Mouse (Mus musculus) midbrain, embryonic 14.5 days (tissue): ENCODE results near the gene Cacna1i. TPM values are rescaled to one million over a fixed set of nuclear protein-coding genes. Genes with fewer than 3 reads are reported as not detected.

Experiments
- ATAC-seq: fragments of 200-750 bp; cut with Nextera tagmentation; 2 replicates; pipeline ENCODE4 v1.8.0; 2017; ENCODE audit warnings: moderate number of reproducible peaks, moderate library complexity; ENCODE audit not compliant: low FRiP score, low TSS enrichment
- DNase-seq: peaks from one replicate; pipeline ENCODE4 v3.0.0-alpha.2; 2015
- H3K27ac ChIP-seq: fragments of 300-500 bp; sonication (generic); replicated peaks from 2 replicates; pipeline ENCODE4 v1.5.1; 2014; ENCODE audit warnings: mild to moderate bottlenecking, low read depth, low read length, moderate library complexity
- H3K27me3 ChIP-seq: fragments of 300-500 bp; sonication (generic); 2 replicates; pipeline ENCODE4 v1.6.1; 2014; ENCODE audit warnings: low read length, control low read depth, mixed read lengths; ENCODE audit not compliant: control insufficient read depth, insufficient read depth
- H3K36me3 ChIP-seq: fragments of 300-500 bp; sonication (generic); 2 replicates; pipeline ENCODE4 v1.6.1; 2014; ENCODE audit warnings: low read length, control low read depth; ENCODE audit not compliant: control insufficient read depth, insufficient read depth
- H3K4me1 ChIP-seq: fragments of 300-500 bp; sonication (generic); 2 replicates; pipeline ENCODE4 v1.6.1; 2014; ENCODE audit warnings: mild to moderate bottlenecking, antibody characterized with exemption, low read length, control low read depth; ENCODE audit not compliant: control insufficient read depth, insufficient read depth
- H3K4me2 ChIP-seq: fragments of 300-500 bp; sonication (generic); 2 replicates; pipeline ENCODE4 v1.6.1; 2014; ENCODE audit warnings: mild to moderate bottlenecking, low read length, moderate library complexity
- H3K4me3 ChIP-seq: fragments of 300-500 bp; sonication (generic); replicated peaks from 2 replicates; pipeline ENCODE4 v1.5.1; 2014; ENCODE audit warnings: low read depth, low read length
- H3K9ac ChIP-seq: fragments of 300-500 bp; sonication (generic); replicated peaks from 2 replicates; pipeline ENCODE4 v1.6.1; 2014; ENCODE audit warnings: mild to moderate bottlenecking, low read length, moderate library complexity
- H3K9me3 ChIP-seq: fragments of 300-500 bp; sonication (generic); 2 replicates; pipeline ENCODE4 v1.6.1; 2016; ENCODE audit warnings: low read length, control low read depth, mixed read lengths; ENCODE audit not compliant: control insufficient read depth
- WGBS: fragments of 180-500 bp; shearing (Covaris S2); extraction: QIAGEN DNeasy Blood & Tissue Kit; methylation state at CpG from one replicate; pipeline ENCODE4 v1.1.7; 2014; 5-methylcytosine and 5-hydroxymethylcytosine counted together
- polyA plus RNA-seq: library from polyadenylated mRNA; unstranded; fragments of >200 nt; fragmentation: Nextera tagmentation; extraction: Ambion mirVana; gene quantifications from 2 replicates; pipeline ENCODE4 v1.2.1, GENCODE M21; 2014

Cacna1i gene
- polyA plus RNA-seq, 1 experiment from 2014 or later: 0.75 TPM

DNA sequence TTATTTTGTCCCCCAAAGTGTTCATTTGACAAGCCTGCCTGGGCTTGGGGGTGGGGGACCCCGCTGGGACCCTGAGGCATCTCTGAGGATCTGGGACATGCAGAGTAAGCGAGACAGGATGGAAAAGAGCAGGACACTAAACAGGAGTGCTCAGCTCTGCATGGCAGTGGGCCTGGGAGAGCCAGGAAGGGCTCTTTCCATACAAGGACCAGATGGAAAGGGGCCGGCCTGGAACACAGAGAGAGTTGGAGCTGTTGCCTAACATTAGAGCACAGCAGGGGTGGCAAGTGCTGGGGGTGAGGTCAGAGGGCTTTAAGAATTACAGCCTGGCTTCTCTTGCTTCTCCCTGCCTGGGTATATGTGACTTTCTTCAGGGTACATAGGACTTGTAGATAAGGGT, 43.2 kb downstream of the Cacna1i start:
- Histone ChIP-seq H3K4me3 (no peak overlapping the region), H3K4me2 (no peak overlapping the region), H3K4me1 (0 out of 2 replicates have a peak, but pooled peaks cover 3% of the 10 kb centered on the region), H3K36me3 (no peaks in the 10 kb centered on the region), H3K27me3 (no peaks in the 10 kb centered on the region), H3K27ac (no peak overlapping the region), H3K9ac (no peak overlapping the region), H3K9me3 (no peaks in the 10 kb centered on the region)
- DNase-seq: no peak
- WGBS: 71% methylated on average over 3 of the region's 3 CpGs
- no peak for ATAC-seq

DNA sequence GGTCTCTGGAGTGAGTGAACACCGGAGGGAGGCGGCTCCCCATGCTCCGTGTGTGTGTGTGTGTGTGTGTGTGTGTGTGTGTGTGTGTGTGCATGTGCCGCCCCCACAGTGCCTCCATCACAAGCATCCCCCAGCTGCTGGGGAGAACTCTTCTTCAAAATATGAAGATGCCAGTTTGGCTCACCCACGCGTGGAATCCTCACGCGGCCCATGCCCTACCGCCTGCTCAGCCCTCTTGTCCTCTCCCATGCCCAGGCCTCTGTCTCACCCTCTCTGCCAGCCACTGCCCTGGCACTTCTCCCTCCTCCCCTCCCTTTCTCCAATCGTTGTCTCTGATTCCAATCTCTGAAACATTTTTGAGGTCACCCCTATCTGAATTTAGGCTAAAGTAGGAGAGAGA, 47.7 kb downstream of the Cacna1i start:
- H3K4me3 ChIP-seq: no peak overlapping the region
- no peaks in the 10 kb centered on the region for H3K36me3 ChIP-seq
- H3K4me1 ChIP-seq: no peaks in the 10 kb centered on the region
- no peaks in the 10 kb centered on the region for H3K9me3 ChIP-seq
- H3K9ac ChIP-seq: no peak overlapping the region
- ATAC-seq: no peak
- no peak overlapping the region for H3K27ac ChIP-seq
- DNase-seq: no peak
- no peaks in the 10 kb centered on the region for H3K27me3 ChIP-seq
- H3K4me2 ChIP-seq: no peak overlapping the region
- WGBS: 92% methylated on average over 10 of the region's 10 CpGs

DNA sequence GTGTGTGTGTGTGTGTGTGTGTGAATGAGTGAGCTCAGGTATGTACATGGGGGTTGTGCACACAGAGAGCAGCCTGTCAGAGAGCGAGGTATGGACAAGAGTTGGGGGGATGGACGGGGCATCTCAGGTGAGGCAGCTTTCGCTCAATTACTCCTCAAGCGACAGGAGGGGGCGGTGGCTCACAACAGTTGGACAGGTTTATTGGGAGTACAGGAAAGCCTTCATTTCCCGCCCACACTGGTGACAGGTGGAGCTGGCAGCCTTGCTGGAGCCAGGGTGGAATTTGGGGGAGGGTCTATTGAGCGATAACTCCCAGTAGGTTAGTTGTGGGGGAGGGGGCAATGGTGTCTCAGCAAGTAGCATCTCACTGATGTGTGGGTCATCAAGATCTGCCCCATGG, 48.2 kb downstream of the Cacna1i start:
- Histone ChIP-seq H3K4me2 (no peak overlapping the region), H3K27me3 (no peaks in the 10 kb centered on the region), H3K36me3 (no peaks in the 10 kb centered on the region), H3K27ac (no peak overlapping the region), H3K4me3 (no peak overlapping the region), H3K4me1 (no peaks in the 10 kb centered on the region), H3K9ac (no peak overlapping the region), H3K9me3 (no peaks in the 10 kb centered on the region)
- DNase-seq: no peak
- no peak for ATAC-seq
- 77% methylated on average over 7 of the region's 7 CpGs for WGBS

DNA sequence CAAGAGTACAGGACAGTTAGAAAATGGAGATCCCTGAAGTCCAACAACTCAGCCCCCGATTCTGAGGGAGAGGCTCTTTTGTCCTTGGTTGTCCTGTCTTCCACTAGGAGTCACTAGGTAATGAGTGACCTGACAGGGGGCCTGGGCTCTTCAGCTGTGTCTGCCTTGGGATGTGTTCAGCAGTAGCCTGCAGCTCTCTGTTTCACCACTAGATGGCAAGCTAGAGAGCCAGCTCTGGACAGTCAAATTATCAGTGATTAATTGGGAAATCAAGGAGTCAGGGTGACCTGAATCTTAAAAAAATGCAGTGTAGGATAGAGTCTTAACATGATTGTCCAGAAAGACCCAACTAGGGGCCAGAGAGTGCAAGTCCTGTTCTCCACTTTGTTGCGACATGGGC, 53.3 kb downstream of the Cacna1i start:
- WGBS: 80% methylated on average over 2 of the region's 2 CpGs

DNA sequence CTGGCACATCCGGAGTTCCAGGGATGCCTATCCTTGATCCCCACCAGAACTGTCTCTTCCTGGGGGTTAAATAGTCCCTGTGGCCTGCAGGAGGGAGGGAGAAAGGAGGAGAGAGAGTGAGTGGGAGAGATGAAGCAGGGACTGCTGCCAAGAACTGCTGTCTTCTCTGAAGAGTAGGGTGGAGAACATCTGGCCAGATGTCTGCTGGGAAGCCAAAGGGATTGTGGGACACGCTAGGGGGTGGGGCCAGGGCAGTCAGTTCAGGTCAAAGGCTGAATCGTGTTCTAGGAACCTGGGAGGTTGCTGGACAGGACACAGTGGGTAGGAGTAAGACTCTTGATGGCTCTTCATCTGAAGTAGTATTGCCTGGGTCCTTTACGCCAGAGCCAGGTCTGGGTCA, 55.4 kb downstream of the Cacna1i start:
- no peaks in the 10 kb centered on the region for H3K4me1 ChIP-seq
- DNase-seq (no peak), ATAC-seq (no peak)
- no peak overlapping the region for H3K9ac ChIP-seq
- 80% methylated on average over 4 of the region's 4 CpGs for WGBS
- H3K36me3 ChIP-seq: no peaks in the 10 kb centered on the region
- no peaks in the 10 kb centered on the region for H3K9me3 ChIP-seq
- no peak overlapping the region for H3K4me2 ChIP-seq
- H3K4me3 ChIP-seq: no peak overlapping the region
- H3K27me3 ChIP-seq: no peaks in the 10 kb centered on the region
- H3K27ac ChIP-seq: no peak overlapping the region

More for the DNA sequence above, 53.3 kb downstream of the Cacna1i start:
- Histone ChIP-seq H3K4me3 (no peak overlapping the region), H3K4me1 (no peaks in the 10 kb centered on the region), H3K9ac (no peak overlapping the region), H3K27ac (no peak overlapping the region), H3K27me3 (no peaks in the 10 kb centered on the region), H3K4me2 (no peak overlapping the region), H3K9me3 (no peaks in the 10 kb centered on the region), H3K36me3 (no peaks in the 10 kb centered on the region)
- no peak for ATAC-seq
- peak; percentile 72 for DNase-seq

DNA sequence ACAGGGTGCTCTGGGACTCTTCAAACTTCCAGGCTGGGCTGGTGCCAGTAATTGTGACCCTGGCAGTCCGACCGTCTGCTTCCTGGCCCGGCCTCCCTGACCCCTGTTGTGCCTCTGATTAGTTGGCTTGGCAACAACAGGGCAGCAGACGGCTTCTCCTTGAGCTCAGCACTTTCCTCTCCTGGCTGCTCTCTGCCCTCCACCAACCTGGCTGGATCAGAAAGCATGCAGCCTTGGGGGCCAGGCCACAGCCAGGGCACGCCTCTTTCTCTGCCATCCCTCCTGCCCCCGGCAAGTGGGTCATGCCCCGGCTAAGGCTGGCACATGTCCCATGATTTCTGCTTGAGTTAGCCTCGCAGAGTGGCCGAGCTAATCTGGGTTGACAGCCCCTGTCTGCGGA, 56.0 kb downstream of the Cacna1i start:
- 43% methylated on average over 10 of the region's 10 CpGs for WGBS
- Histone ChIP-seq H3K27me3 (no peaks in the 10 kb centered on the region), H3K27ac (no peak overlapping the region), H3K4me2 (no peak overlapping the region), H3K4me1 (no peaks in the 10 kb centered on the region), H3K9ac (no peak overlapping the region), H3K9me3 (no peaks in the 10 kb centered on the region), H3K4me3 (no peak overlapping the region), H3K36me3 (no peaks in the 10 kb centered on the region)
- ATAC-seq (no peak), DNase-seq (no peak)

DNA sequence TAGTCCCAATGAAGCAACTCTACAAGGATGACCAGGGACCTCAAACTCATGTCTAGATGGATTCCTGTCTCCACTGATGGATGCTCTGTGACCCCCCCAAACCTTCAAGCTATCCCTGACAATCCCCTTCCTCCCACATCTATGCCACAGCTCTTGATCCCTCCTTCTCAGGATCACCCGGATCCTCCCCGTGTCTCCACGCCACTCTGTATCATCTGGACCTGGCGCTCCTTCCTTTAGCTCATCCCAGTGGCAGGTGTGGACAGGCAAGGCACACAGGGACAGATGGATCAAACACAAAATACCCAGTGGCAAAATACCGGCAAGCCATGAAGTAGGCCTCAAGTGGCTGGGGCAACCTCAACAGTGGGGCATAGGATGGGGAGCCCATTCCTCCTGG, 56.7 kb downstream of the Cacna1i start:
- WGBS: 97% methylated on average over 5 of the region's 5 CpGs
- ATAC-seq (no peak), DNase-seq (no peak)
- no peak overlapping the region for H3K27ac ChIP-seq
- H3K27me3 ChIP-seq: no peaks in the 10 kb centered on the region
- H3K4me3 ChIP-seq: no peak overlapping the region
- H3K4me1 ChIP-seq: no peaks in the 10 kb centered on the region
- H3K36me3 ChIP-seq: no peaks in the 10 kb centered on the region
- H3K9ac ChIP-seq: no peak overlapping the region
- no peak overlapping the region for H3K4me2 ChIP-seq
- no peaks in the 10 kb centered on the region for H3K9me3 ChIP-seq

DNA sequence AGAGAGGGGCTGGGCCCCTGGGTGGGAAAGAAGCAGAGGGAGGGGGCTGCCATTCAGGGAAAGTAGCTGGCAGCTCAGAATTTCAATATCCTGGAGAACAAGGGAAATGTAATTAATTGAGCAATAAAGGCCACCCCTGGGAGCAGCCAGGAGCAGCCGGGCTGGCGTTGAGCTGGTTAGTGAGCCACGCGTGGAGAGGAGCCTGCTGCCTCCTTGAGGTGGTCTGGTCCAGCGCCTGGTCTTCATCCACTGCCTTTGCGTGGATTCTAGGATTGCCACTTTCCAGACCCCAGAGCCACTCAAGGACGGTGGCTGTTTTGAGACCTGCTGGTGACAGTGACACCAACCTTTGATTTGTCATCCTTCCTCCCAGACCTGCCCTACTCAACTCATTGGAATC, 59.5 kb downstream of the Cacna1i start:
- Histone ChIP-seq H3K27ac (no peak overlapping the region), H3K4me2 (no peak overlapping the region), H3K4me1 (no peaks in the 10 kb centered on the region), H3K4me3 (no peak overlapping the region), H3K9ac (no peak overlapping the region), H3K9me3 (no peaks in the 10 kb centered on the region), H3K27me3 (no peaks in the 10 kb centered on the region), H3K36me3 (no peaks in the 10 kb centered on the region)
- 67% methylated on average over 7 of the region's 7 CpGs for WGBS
- ATAC-seq (no peak), DNase-seq (peak; percentile 40)

DNA sequence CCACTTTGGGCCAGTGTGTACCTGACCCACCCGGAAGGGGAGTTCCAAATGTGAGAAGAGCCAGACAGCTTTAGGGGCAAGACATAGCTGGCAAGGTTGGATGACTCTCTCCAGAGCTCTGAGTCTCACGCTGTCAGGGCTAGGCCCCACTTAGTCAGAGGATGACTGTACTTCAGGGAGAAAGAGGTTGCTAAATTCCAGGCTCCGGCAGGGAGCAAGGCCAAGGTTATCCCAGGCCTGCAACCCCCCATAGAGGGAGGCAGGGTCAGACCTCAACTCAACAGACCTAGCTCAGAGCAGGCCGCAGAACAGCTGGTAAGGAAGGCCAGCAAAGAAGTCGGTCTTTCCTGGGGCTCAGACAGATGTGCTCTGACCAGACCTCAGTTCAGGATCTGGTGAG, 63.4 kb downstream of the Cacna1i start:
- H3K9me3 ChIP-seq: no peaks in the 10 kb centered on the region
- no peak overlapping the region for H3K27ac ChIP-seq
- no peaks in the 10 kb centered on the region for H3K4me1 ChIP-seq
- no peaks in the 10 kb centered on the region for H3K36me3 ChIP-seq
- no peak overlapping the region for H3K4me2 ChIP-seq
- H3K4me3 ChIP-seq: no peak overlapping the region
- no peak for ATAC-seq
- H3K27me3 ChIP-seq: no peaks in the 10 kb centered on the region
- H3K9ac ChIP-seq: no peak overlapping the region
- no peak for DNase-seq
- 84% methylated on average over 5 of the region's 5 CpGs for WGBS
